Mouse (Mus musculus) induced T-regulatory cell, adult 2 months (primary cell): ENCODE measurements at regions not wholly inside any gene's neighbourhood (a gene's known extent, or its start where the extent isn't known, plus 50 kb on each side); places are given as distances from the start of the nearest gene placed in this dataset.
A peak's percentile ranks its signal among the peaks of the same experiment; 100 is the strongest.

ENCODE experiments used
- DNase-seq: peaks from one replicate; pipeline ENCODE4 v3.0.0-alpha.2; 2012; ENCODE audit warnings: low read depth

DNA sequence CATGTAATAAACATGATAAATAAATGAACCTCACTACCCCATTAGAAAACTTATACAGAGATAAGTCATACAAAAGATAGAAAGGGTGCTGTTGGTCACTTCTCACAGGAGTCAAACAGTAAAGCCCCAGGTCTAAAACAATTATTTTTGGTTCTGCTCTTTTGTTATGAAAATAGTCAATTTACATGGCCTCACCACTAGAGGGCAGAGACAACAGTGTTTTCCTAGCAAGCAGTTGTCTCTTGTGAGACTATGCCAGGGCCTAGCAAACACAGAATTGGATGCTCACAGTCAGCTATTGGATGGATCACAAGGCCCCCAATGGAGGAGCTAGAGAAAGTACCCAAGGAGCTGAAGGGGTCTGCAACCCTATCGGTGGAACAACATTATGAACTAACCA, 96.3 kb upstream of the 4930550L24Rik start:
- peak; percentile 3 for DNase-seq
